Mouse (Mus musculus) G1E (cell line): ENCODE data around the gene Nkg7. TPM values are rescaled to one million over a fixed set of nuclear protein-coding genes. Genes with fewer than 3 reads are reported as not detected.

Source experiments
- ATAC-seq: 2 replicates; pipeline ENCODE4 v1.8.0; 2016; ENCODE audit warnings: mild to moderate bottlenecking; ENCODE audit not compliant: insufficient number of reproducible peaks, poor library complexity, low FRiP score, severe bottlenecking; ENCODE audit errors: extremely low read depth
- DNase-seq: peaks from one replicate; pipeline ENCODE4 v3.0.0; 2012; ENCODE audit warnings: low spot score
- H3K27me3 ChIP-seq: 2 replicates; pipeline ENCODE4 v1.6.1; 2012; ENCODE audit warnings: mild to moderate bottlenecking, low read length, inconsistent platforms; ENCODE audit not compliant: insufficient read depth
- H3K36me3 ChIP-seq: replicated peaks from 2 replicates; pipeline ENCODE3; 2012; ENCODE audit warnings: mild to moderate bottlenecking, inconsistent platforms
- H3K4me1 ChIP-seq: 2 replicates; pipeline ENCODE4 v1.6.1; 2012; ENCODE audit warnings: low read depth, low read length, inconsistent platforms, mixed read lengths; ENCODE audit not compliant: insufficient read depth
- H3K4me3 ChIP-seq: 2 replicates; pipeline ENCODE4 v1.5.1; 2012; ENCODE audit warnings: low read depth, mild to moderate bottlenecking, inconsistent platforms, low read length, moderate library complexity, mixed read lengths
- H3K9me3 ChIP-seq: replicated peaks from 2 replicates; pipeline ENCODE4 v1.6.1; 2012; ENCODE audit warnings: inconsistent platforms
- CTCF ChIP-seq: IDR thresholded peaks from 2 replicates; pipeline ENCODE4 v1.5.1; 2012; ENCODE audit warnings: low read depth, low read length, inconsistent platforms, mixed read lengths
- GATA1 ChIP-seq: IDR thresholded peaks from 2 replicates; pipeline ENCODE4 v1.6.1; 2012; ENCODE audit warnings: borderline replicate concordance, low read length, inconsistent platforms, mixed read lengths
- GATA2 ChIP-seq: IDR thresholded peaks from 2 replicates; pipeline ENCODE4 v1.6.1; 2012; ENCODE audit warnings: low read depth, low read length, inconsistent platforms, borderline replicate concordance
- POLR2AphosphoS5 ChIP-seq: IDR thresholded peaks from 2 replicates; pipeline ENCODE4 v1.6.1; 2012; ENCODE audit warnings: low read depth, low read length, inconsistent platforms; ENCODE audit not compliant: insufficient replicate concordance
- TAL1 ChIP-seq: conservative IDR thresholded peaks from 2 replicates; pipeline ENCODE4 v1.6.1; 2012; ENCODE audit warnings: low read depth, low read length, inconsistent platforms, mixed read lengths
- polyA plus RNA-seq: library from polyadenylated mRNA; stranded (reverse); fragments of >175 nt; gene quantifications from 2 replicates; pipeline ENCODE4 v1.2.3, GENCODE M21; 2012
- total RNA-seq, 2 experiments: library from RNA; stranded (forward) in 1 of 2; stranded (reverse) in 1 of 2; fragments of 200-1000 nt in 1 of 2; fragments of >200 nt in 1 of 2; fragmentation: Nextera tagmentation in 1 of 2; gene quantifications; 2 replicates each; pipeline ENCODE4 v1.2.3; 2014 to 2017

The Nkg7 gene
- total and polyA plus RNA-seq, 3 experiments = not detected

GRCm38 (mm10) chr7:43453599-43454355, 16.9 kb downstream of the Nkg7 start:
- ATAC-seq = no peak
- no peak for DNase-seq
- Histone ChIP-seq H3K36me3 (peaks cover 88% of the 10 kb centered on the region), H3K9me3 (no peaks in the 10 kb centered on the region), H3K27me3 (no peaks in the 10 kb centered on the region), H3K4me1 (peaks cover 23% of the 10 kb centered on the region), H3K4me3 (no peak overlapping the region)
- TF ChIP-seq TAL1 (no peak), CTCF (no peak), GATA1 (no peak), GATA2 (no peak), POLR2AphosphoS5 (no peak)

DNA sequence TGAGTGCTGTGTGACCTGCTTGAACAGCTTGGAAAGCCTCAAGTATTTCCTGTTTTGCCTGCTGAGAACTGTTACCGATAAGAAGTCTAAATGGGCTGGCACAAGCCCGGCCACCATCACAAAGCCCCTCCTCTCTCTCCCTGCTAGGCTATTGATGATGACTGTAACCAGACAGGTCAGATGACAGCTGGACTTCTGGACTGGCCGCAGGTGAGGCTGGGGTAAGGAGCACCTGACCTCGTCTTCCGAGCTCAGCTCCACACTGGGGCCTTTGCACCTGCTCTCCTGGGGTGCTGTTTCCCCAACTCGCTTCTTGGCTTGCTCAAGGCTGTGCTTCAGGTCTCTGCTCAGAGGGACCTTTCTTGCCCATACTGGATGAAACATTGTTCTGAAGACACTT, 17.5 kb downstream of the Nkg7 start:
- Histone ChIP-seq H3K36me3 (peaks cover 84% of the 10 kb centered on the region), H3K4me1 (peaks cover 21% of the 10 kb centered on the region), H3K9me3 (no peaks in the 10 kb centered on the region), H3K27me3 (no peaks in the 10 kb centered on the region), H3K4me3 (no peak overlapping the region)
- ATAC-seq (no peak), DNase-seq (no peak)
- TF ChIP-seq GATA1 (no peak), POLR2AphosphoS5 (no peak), GATA2 (no peak), TAL1 (no peak), CTCF (no peak)

GRCm38 (mm10) chr7:43462851-43463250, 26.0 kb downstream of the Nkg7 start, which contains the start of gene Vsig10l:
Vsig10l (plus strand) TSS chr7:43463151.
- no peaks in the 10 kb centered on the region for H3K9me3 ChIP-seq
- peaks cover 24% of the 10 kb centered on the region for H3K4me1 ChIP-seq
- ATAC-seq = no peak
- H3K36me3 ChIP-seq = peaks cover 3% of the 10 kb centered on the region
- H3K4me3 ChIP-seq = no peak within 1 kb of the TSS
- H3K27me3 ChIP-seq = peaks cover 41% of the 10 kb centered on the region
- DNase-seq = no peak
- TF ChIP-seq GATA2 (no peak), TAL1 (no peak), CTCF (no peak), POLR2AphosphoS5 (no peak), GATA1 (no peak)

- no peak for ATAC-seq
- H3K36me3 ChIP-seq = no peaks in the 10 kb centered on the region
- TF ChIP-seq POLR2AphosphoS5 (no peak), CTCF (no peak), GATA2 (no peak), TAL1 (no peak), GATA1 (no peak)
- no peak for DNase-seq
- H3K4me3 ChIP-seq = no peak overlapping the region
- peaks cover 49% of the 10 kb centered on the region for H3K27me3 ChIP-seq
- no peaks in the 10 kb centered on the region for H3K9me3 ChIP-seq
- peaks cover 24% of the 10 kb centered on the region for H3K4me1 ChIP-seq
Observed at GRCm38 (mm10) chr7:43463976-43464375, 27.1 kb downstream of the Nkg7 start.

DNA sequence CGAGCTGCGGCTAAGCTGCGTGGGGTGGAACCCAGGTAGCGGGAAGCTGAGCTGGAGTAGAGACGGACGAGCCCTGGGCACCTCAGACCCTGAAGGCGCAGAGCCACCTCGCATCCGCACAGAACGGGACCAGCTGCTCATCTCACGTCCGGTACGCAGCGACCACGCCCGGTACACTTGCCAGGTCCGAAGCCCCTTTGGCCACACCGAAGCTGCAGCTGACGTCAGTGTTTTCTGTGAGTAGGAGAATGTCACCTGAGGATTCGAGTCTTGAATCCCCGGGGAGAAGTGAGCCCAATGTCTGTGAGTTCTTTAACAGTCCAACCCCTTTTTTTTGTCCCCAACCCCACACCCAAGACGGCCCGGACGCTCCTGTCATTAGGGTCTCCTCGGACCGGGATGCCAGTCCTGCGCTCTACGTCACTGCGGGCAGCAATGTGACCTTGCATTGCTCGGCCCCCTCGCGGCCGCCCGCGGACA, 28.0 kb downstream of the Nkg7 start:
- ATAC-seq = no peak
- no peak for DNase-seq
- Histone ChIP-seq H3K4me3 (peak overlapping the region; percentile 72), H3K9me3 (no peaks in the 10 kb centered on the region), H3K4me1 (peaks cover 24% of the 10 kb centered on the region), H3K36me3 (no peaks in the 10 kb centered on the region), H3K27me3 (peaks cover 49% of the 10 kb centered on the region)
- TF ChIP-seq POLR2AphosphoS5 = no peak
- no peak for TF ChIP-seq TAL1
- no peak for TF ChIP-seq CTCF
- no peak for TF ChIP-seq GATA1
- no peak for TF ChIP-seq GATA2

GRCm38 (mm10) chr7:43465344-43466098, 28.6 kb downstream of the Nkg7 start:
- peak; percentile 85 for ATAC-seq

More at GRCm38 (mm10) chr7:43465344-43466098, 28.6 kb downstream of the Nkg7 start:
- Histone ChIP-seq H3K4me1 (peaks cover 24% of the 10 kb centered on the region), H3K27me3 (peaks cover 49% of the 10 kb centered on the region), H3K9me3 (no peaks in the 10 kb centered on the region), H3K4me3 (peak overlapping the region; percentile 72), H3K36me3 (no peaks in the 10 kb centered on the region)
- peak; percentile 81 for DNase-seq
- TF ChIP-seq GATA1 (no peak), GATA2 (no peak), CTCF (no peak)
